Mouse (Mus musculus): ENCODE data around the gene Qrfp.

The Qrfp gene

DNA sequence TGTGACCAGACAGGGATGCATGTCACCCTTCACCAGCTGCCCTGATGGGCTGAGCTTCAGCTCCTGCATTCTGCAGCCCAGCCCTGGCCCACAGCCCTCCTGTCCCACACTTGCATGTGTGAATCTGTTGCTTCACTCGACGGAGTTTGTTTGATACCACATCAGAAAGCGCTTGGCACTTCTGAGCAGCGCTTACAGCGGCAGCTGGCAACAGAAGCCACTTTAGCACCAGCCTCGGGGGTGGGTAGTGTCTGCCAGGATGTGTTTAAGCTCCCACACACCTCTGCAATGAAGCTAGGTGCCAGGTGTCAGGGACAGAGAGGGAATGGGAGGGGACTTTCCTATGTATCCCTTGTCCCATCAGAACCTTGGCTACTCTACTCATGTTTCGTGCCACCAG is 4.3 kb upstream of the Qrfp start:
- DNase-seq = no peak

- DNase-seq = no peak
Observed at GRCm38 (mm10) chr2:31813641-31814040, 3.3 kb upstream of the Qrfp start.

DNA sequence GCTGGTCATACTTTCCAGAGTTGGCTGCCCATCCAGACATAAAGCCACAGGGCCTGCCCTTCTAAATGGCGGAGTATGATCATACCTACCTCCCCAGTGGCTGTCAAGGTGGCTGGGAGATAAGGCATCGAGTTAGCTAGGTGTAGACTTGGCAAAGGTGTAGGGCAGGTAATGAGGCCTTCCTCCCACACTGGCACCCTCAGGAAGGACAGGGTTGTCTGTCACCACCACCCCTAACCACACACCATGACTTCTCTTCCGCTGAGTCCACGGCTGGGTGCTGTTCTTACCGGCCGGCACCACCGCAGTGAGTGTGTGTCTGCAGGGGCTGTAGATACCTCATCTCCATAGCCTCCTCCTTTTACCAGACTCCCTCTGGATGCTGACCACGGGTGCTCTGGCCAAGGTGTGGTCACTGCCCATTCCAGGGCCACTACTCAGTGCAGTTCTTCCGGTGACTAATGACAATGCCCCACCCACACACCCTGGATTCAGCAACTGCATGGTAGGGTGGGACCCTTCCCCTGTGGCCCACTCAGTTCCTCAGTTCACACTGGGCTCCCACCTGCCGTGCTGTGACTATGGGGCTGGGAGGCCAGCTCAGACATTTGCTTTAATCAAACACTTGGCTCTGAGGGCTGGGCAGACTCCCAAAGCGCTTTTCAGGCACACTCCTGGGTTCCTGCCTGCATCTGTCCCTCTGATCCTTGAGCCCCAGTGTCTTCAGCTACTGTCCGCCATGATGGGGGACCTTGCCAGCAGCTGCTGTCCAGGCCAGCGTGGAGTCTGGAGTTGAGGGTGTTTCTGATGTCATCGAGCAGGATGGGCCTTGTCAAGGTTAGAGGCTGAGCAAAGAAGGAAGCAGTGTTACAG is 942 bp upstream of the Qrfp start:
- no peak for DNase-seq

DNA sequence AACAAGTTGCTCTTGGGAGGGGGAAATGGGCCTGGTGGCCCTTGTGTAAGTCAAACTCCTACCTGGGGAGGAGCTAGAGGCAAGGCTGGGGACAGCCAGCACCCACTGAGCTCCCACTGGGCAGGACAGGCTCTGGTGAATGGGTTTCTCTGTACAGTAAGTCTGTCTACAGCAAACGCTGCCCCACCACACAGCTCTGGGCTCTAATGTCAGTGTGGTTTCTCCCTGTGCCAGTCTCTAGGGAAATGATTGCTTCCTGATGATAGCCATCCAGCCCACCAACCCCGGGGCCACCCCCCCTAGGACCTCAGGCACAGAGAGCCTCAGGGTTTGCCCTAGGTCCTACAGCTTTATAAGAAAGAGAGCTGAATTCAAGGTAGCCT is 1.0 kb downstream of the Qrfp start:
- no peak for DNase-seq

- peak; percentile 47 to 69 for DNase-seq
Observed at GRCm38 (mm10) chr2:31808410-31809357, 1.7 kb downstream of the Qrfp start.

DNA sequence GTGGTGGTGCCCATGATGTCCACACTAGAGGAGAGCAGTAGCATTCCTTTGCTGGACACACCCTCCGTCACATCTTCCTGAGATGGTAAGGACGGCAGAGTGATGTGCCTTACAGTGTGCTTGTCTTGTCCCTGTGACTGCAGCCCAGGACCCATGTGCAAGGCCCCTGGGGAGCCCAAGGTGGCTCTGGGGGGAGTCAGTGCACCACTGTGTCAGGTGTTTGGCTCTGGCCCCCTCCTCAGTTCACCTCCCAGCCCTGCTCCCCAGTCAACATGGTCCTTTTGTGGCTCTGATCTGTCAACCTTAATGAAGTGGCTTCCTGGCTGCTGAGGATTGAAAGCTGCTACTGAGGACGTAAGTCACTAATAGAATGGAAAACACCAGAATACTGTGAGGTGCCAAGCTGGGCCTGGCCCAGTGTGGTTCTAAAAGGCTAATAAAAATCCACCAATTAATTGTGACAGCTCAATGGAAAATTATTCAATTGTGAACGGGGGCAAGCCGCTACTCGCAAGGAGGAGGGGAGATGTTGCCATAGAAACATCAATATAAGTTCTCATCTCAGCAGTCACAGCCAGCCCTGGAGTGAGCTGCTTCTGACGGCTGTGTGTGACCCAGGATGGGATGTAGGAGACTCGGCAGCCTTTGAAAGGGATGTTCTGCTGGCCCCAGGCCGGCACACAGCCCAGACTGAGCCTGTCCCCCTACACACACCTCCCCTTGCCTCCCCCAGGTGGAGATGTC is 3.6 kb downstream of the Qrfp start:
- no peak for DNase-seq

DNA sequence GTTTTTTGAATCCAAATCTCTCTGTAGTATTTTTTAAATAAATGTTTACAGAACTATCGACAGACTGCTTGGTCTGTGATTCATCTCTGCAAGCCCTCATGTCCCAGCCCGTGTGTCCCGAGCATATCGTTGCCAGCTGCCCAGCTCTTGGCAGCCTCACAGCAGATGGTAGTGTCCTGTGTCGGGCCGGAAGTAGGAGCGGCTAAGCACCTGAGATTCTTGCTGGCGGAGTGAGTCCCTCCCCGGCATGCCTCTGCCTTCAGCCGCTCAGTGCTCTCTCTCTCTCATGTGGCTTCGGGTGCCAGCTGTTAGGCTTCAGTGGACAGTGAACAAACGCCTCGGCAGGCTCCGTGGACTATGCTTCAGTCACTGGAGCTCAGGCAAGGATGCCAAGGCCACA is 6.9 kb downstream of the Qrfp start:
- DNase-seq = peak; percentile 37 to 42

- DNase-seq = no peak
Observed at GRCm38 (mm10) chr2:31802811-31803210, 7.6 kb downstream of the Qrfp start.

DNA sequence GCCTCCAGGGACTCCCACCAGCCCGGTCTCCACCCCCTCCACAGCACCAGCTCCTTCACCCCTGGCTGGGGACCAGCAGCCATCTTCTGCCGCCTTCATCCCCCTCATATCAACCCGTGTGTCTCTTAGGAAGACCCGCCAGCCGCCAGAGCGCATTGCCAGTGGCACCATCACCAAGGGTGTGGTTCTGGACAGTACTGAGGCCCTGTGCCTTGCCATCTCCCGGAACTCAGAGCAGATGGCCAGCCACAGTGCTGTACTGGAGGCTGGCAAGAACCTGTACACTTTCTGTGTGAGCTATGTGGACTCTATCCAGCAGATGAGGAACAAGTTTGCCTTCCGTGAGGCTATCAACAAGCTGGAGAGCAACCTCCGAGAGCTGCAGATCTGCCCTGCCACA is 9.0 kb downstream of the Qrfp start:
- no peak for DNase-seq

DNA sequence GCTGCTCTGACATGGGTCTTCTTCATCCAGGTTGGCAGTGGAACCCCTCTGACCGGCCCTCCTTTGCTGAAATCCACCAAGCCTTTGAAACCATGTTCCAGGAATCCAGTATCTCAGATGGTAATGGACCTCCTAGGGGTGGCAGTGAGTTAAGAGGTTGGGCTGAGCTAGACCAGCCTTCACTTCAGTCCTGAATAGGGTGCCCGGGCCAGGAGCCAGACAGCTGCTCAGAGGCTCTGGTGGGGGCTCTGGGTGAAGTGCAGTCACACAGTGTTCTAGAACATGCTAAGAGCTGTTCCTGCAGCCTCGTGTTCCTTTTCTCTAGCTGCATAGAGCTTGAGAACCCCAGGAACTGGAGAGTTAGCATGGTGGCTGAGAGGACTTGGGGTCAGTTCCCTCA is 13.4 kb downstream of the Qrfp start:
- no peak for DNase-seq

- DNase-seq = no peak
Observed at GRCm38 (mm10) chr2:31792611-31793010, 17.8 kb downstream of the Qrfp start.

- DNase-seq = peak in 1 of 2 experiments; percentile 32
Observed at GRCm38 (mm10) chr2:31791260-31791659, 19.1 kb downstream of the Qrfp start.

- DNase-seq = peak; percentile 39 to 53
Observed at GRCm38 (mm10) chr2:31790728-31791251, 19.6 kb downstream of the Qrfp start.

DNA sequence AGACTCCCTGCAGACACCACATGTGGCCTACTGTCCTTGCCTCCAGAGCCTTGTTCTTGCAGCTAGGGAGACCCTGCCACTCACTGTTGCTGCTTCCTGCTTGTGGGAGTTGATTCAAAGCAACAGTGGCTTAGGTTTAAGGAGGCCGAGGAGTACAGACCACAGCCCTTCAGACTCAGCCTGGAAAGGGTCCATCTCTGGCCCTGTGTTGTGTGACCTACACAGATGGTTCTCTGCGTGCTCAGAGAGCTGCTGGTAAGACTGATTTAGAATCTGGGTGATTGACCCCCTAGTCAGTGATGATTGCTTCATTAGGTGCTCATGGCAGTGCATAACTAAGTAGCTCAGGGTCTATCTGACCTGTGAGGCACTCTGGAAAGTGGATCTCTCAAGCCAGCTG is 21.2 kb downstream of the Qrfp start:
- DNase-seq = no peak

DNA sequence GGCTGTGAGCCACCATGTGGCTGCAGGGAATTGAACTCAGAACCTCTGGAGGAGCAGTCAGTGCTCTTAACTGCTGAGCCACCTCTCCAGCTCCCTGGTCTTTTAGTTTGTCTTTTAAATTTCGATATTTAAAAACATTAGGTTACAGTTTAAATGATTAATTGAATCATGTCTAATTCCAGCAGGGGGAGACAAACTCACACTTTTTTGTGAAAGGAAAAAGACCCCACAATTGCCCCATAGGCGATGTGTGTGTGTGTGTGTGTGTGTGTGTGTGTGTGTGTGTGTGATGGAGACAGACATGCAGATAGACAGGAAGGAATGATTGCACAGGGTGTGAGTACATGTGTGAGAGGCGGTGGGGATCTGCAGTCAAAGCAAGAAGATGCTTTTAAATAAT is 22.2 kb downstream of the Qrfp start:
- DNase-seq = no peak

- peak; percentile 70 to 93 for DNase-seq
Observed at GRCm38 (mm10) chr2:31787029-31787428, 23.4 kb downstream of the Qrfp start.

DNA sequence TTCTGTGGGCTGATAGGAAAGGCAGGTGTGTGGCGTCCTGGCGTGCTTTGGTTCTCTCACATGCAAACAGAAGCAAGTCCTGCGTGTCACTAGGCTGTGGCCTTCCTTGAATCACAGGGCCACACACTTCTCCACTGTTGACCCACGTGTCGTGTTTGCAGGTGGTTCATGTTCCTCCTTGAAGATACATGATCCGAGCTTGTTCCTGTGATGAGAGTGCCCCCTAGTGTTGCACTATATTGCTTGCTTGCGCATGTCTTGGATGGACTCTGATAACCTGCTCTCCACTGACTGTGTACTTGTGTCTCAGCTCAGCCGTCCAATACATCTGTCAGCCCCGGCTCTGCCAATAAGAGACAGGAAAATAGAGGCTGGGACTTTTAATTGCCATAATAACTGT is 25.3 kb downstream of the Qrfp start:
- peak; percentile 88 to 91 for DNase-seq

DNA sequence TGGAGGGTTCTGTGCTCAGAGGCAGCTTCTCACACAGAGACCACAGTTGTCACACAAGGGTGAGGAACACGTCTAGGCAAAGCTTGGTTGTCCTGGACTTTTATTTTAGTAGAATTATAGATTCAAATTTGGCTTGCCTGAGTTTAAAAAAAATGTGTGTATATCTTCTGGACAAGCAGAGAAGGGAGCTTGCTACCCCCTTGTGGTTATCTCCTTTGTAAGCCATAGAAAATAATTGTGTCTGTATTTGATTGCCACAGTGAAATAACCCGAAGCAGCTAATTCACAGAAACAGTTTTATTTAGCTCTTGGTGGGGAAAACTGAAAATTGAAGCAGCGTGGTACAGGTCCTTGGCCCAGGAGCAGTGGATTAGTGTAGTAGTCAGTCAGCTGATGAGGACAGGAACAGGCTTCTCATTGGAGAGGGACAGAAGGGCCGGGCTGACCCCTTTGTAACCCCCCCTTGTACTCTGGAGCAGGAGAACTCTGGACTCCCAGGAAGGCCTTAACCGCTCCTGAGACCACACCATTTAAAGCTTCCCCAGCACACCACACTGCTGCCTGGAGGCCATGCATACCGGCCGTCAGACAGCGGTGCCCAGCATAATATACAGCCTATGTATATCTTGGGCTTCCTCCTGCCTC is 27.3 kb downstream of the Qrfp start:
- peak; percentile 62 to 74 for DNase-seq

DNA sequence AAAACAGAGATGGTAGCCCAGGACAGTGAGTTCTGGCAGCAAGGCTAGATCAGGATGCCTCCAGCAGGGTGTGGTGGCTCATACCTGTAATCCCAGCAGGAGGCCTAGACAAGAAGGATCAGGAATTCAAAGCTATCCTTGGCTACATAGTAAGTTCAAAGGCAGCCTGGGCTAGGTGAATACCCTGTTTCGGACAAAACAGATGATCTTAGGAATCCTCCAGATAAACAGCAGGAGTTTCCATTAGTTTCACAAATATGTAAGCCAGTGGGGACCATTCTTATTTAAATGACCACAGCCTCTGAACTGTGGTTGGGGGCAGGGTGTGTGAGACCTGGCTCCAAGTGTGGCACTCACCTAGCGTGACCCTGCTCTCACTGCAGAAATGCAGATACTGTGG is 31.1 kb downstream of the Qrfp start:
- no peak for DNase-seq

- no peak for DNase-seq
Observed at GRCm38 (mm10) chr2:31776479-31776878, 33.9 kb downstream of the Qrfp start.

DNA sequence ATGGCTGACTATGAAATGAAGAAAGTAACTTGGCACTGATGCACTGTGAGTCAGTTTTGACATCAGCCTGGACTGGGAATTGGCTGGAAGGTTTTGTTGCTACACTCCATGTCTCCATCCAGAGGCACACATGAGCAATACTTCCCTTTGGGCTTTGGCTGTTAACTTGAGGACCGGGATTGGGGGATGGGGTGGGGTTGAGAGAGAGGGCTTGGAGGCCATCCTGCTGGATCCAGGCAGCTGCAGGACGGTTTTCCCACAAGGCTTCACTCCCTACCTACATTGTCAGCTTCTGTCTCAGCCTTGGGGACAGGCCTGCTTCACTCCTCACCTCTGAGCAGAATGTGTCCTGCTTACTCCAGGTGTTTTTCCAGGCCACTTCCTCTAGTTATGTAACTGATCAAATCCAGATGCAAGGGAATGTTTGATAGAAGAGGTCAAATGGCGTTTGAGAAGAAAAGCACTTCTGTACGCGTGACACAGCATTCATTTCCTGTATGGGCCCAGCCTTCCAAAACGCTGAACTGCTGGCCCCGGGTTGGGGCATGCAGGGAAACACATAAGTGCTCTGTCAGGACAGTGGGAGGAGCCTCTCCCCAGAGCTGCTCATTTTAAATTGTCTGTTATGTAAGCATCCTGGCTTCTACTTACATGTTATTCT is 39.5 kb downstream of the Qrfp start:
- DNase-seq = peak; percentile 80 to 92

Data from kidney, postnatal 36 days (tissue).